Mouse (Mus musculus) neural tube, embryonic 12.5 days (tissue): ENCODE results near the gene Trpm3. TPM values are rescaled to one million over a fixed set of nuclear protein-coding genes. Genes with fewer than 3 reads are reported as not detected.

Experiments used
- ATAC-seq: fragments of 200-750 bp; cut with Nextera tagmentation; 2 replicates; pipeline ENCODE4 v1.8.0; 2017; ENCODE audit warnings: low read depth, mild to moderate bottlenecking, moderate TSS enrichment, moderate library complexity; ENCODE audit not compliant: low FRiP score
- H3K27ac ChIP-seq: fragments of 300-500 bp; sonication (generic); 2 replicates; pipeline ENCODE4 v1.5.1; 2016
- H3K27me3 ChIP-seq: fragments of 300-500 bp; sonication (generic); replicated peaks from 2 replicates; pipeline ENCODE4 v1.6.1; 2016; ENCODE audit warnings: mild to moderate bottlenecking
- H3K36me3 ChIP-seq: fragments of 300-500 bp; sonication (generic); 2 replicates; pipeline ENCODE4 v1.6.1; 2016; ENCODE audit warnings: mild to moderate bottlenecking
- H3K4me1 ChIP-seq: fragments of 300-500 bp; sonication (generic); 2 replicates; pipeline ENCODE4 v1.6.1; 2016
- H3K4me2 ChIP-seq: fragments of 300-500 bp; sonication (generic); replicated peaks from 2 replicates; pipeline ENCODE4 v1.6.1; 2016; ENCODE audit warnings: mild to moderate bottlenecking
- H3K4me3 ChIP-seq: fragments of 300-500 bp; sonication (generic); 2 replicates; pipeline ENCODE4 v1.5.1; 2016
- H3K9ac ChIP-seq: fragments of 300-500 bp; sonication (generic); 2 replicates; pipeline ENCODE4 v1.6.1; 2016; ENCODE audit warnings: mild to moderate bottlenecking
- H3K9me3 ChIP-seq: fragments of 300-500 bp; sonication (generic); 2 replicates; pipeline ENCODE4 v1.6.1; 2016; ENCODE audit warnings: mild to moderate bottlenecking
- whole genome bisulfite sequencing: fragments of 180-500 bp; shearing (Covaris S2); methylation state at CpG from one replicate; pipeline ENCODE4 v1.1.7; 2016; 5-methylcytosine and 5-hydroxymethylcytosine counted together
- polyA plus RNA-seq: library from polyadenylated mRNA; unstranded; fragments of >200 nt; fragmentation: Nextera tagmentation; extraction: Ambion mirVana; gene quantifications from 2 replicates; pipeline ENCODE4 v1.2.1, GENCODE M21; 2016

Gene Trpm3
- polyA plus RNA-seq, 1 experiment from 2014 or later: 2.1 TPM

GRCm38 (mm10) chr19:22448340-22449288 lies 309.8 kb downstream of the Trpm3 start:
- H3K4me1 ChIP-seq: peaks cover 15% of the 10 kb centered on the region; the same call in 1 of the 2 replicates
- H3K9me3 ChIP-seq: no peaks in the 10 kb centered on the region
- H3K36me3 ChIP-seq: no peaks in the 10 kb centered on the region
- peak overlapping the region; percentile 44; the same call in 1 of the 2 replicates for H3K9ac ChIP-seq
- peak; percentile 34 for ATAC-seq
- H3K4me2 ChIP-seq: peak overlapping the region; percentile 82
- H3K4me3 ChIP-seq: peak overlapping the region; percentile 36
- H3K27ac ChIP-seq: no peak overlapping the region
- H3K27me3 ChIP-seq: no peaks in the 10 kb centered on the region
- 32% methylated on average over 20 of the region's 20 CpGs for WGBS

- no peak for ATAC-seq
- Histone ChIP-seq H3K4me2 (no peak overlapping the region), H3K27ac (no peak overlapping the region), H3K27me3 (no peaks in the 10 kb centered on the region), H3K4me1 (peaks cover 15% of the 10 kb centered on the region; the same call in 1 of the 2 replicates), H3K4me3 (no peak overlapping the region), H3K9me3 (no peaks in the 10 kb centered on the region), H3K9ac (no peak overlapping the region), H3K36me3 (no peaks in the 10 kb centered on the region)
- 82% methylated on average over 5 of the region's 5 CpGs for WGBS
Observed at GRCm38 (mm10) chr19:22451290-22451689, 312.4 kb downstream of the Trpm3 start.

DNA sequence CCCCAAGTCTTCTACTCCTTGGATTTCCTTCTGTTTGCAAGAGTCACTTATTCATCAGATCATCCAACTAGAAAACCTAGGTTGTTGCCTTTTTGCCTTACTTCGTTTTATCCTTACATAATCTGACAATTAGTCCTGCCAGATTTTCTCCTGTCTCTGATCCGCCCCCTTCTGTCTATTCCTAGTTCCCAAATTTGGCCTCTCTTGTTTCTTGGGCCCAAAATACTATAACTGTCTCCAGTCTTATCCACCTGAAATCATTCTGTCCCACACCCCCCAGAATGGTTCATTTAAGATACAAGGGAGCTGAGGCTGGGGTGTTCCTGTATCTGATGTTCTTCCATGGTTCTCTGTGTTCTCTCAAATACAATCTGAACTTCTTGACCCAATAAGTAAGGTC lies 318.1 kb downstream of the Trpm3 start:
- no peak overlapping the region for H3K4me2 ChIP-seq
- H3K27me3 ChIP-seq: no peaks in the 10 kb centered on the region
- WGBS: 88% methylated on average over 2 of the region's 2 CpGs
- H3K4me3 ChIP-seq: no peak overlapping the region
- no peak for ATAC-seq
- H3K4me1 ChIP-seq: no peaks in the 10 kb centered on the region
- H3K9me3 ChIP-seq: no peaks in the 10 kb centered on the region
- H3K36me3 ChIP-seq: no peaks in the 10 kb centered on the region
- H3K27ac ChIP-seq: no peak overlapping the region
- no peak overlapping the region for H3K9ac ChIP-seq

DNA sequence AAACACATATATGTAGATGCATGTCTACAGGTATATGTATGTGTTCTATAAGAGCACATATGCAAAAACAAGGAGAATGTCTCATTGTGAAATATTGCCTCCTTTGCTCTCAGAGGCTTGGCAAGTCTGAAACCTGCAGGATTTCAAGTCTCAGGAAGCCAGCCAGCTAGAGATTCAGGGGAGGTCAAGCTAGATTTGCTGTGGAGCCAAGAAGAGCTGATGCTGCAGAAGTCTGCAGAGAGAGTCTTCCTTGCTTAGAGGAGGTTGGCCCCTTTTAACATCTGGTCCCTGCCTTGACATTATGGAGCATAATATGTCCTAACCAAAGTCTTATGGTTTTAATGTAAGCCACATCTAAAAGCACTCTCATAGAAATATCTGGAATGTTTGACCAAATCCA lies 323.2 kb downstream of the Trpm3 start:
- H3K9ac ChIP-seq: no peak overlapping the region
- no peak for ATAC-seq

DNA sequence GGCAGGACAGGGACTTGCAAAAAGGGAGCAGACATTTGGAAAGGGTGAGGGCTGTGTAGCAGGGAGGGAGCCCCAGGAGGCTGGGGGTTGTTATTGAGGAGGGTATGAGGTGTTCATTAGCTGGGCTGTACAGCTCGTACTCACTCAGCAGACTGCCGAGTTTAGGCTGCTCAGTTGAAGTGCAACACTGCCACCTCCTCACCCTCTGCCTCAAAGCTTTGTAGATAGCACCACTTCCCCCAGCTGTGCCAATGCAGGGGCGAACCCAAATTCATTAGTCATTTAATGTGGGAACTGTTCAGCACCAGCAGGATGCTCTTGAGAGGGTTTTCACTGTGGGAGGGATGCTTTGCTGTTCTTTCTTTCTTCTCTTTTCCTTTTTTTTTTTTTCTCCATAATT lies 324.7 kb downstream of the Trpm3 start:
- no peak overlapping the region for H3K9ac ChIP-seq
- WGBS: 50% methylated on average over 3 of the region's 3 CpGs
- H3K9me3 ChIP-seq: no peaks in the 10 kb centered on the region
- H3K27ac ChIP-seq: no peak overlapping the region
- H3K4me2 ChIP-seq: no peak overlapping the region
- no peaks in the 10 kb centered on the region for H3K27me3 ChIP-seq
- no peak overlapping the region for H3K4me3 ChIP-seq
- no peak for ATAC-seq
- no peaks in the 10 kb centered on the region for H3K4me1 ChIP-seq
- no peaks in the 10 kb centered on the region for H3K36me3 ChIP-seq

More for the DNA sequence above, 323.2 kb downstream of the Trpm3 start:
- no peaks in the 10 kb centered on the region for H3K4me1 ChIP-seq
- no peaks in the 10 kb centered on the region for H3K27me3 ChIP-seq
- no peak overlapping the region for H3K4me2 ChIP-seq
- H3K27ac ChIP-seq: no peak overlapping the region
- H3K36me3 ChIP-seq: no peaks in the 10 kb centered on the region
- no peak overlapping the region for H3K4me3 ChIP-seq
- no peaks in the 10 kb centered on the region for H3K9me3 ChIP-seq

- Histone ChIP-seq H3K36me3 (no peaks in the 10 kb centered on the region), H3K9ac (no peak overlapping the region), H3K4me1 (no peaks in the 10 kb centered on the region), H3K4me3 (no peak overlapping the region), H3K27me3 (no peaks in the 10 kb centered on the region), H3K4me2 (no peak overlapping the region), H3K27ac (no peak overlapping the region), H3K9me3 (no peaks in the 10 kb centered on the region)
- no peak for ATAC-seq
- 76% methylated on average over 4 of the region's 4 CpGs for WGBS
Observed at GRCm38 (mm10) chr19:22469608-22470007, 330.8 kb downstream of the Trpm3 start.

DNA sequence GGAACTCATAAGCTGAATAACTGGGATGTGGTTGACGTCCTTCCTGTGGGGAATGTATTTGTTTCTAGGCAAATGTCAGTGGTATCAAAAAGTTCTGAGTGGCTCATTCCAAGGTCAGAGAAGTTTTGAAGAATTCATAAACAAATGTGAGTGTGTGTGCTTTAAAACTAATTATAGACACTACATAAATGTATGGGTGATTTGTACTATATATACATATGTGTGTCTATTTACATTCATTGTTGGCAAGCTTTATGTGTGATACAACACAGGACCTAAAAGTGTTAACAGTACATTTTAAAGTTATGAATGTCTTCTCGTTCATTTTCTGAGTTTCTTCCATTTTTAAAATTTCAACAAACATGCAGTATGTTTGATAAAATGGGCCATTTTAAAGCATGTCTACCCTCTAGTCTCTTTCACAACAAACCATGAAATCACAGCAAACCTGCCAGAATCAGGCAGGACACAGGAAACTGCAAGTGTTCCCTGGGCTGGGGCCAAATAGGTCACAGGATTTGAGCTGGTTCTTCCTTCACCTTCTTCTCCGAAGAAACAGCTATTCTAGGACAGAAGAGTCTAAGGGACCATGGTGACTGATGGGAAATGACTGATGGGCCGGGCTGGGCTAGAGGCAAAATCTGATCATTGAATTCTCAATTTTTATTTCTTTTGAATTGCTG lies 334.3 kb downstream of the Trpm3 start:
- ATAC-seq: no peak
- Histone ChIP-seq H3K27me3 (no peaks in the 10 kb centered on the region), H3K4me3 (no peak overlapping the region), H3K36me3 (no peaks in the 10 kb centered on the region), H3K27ac (no peak overlapping the region), H3K9me3 (no peaks in the 10 kb centered on the region), H3K4me2 (no peak overlapping the region), H3K4me1 (no peaks in the 10 kb centered on the region), H3K9ac (no peak overlapping the region)
- WGBS: 86% methylated on average over 4 of the region's 4 CpGs

- H3K9me3 ChIP-seq: no peaks in the 10 kb centered on the region
- H3K27me3 ChIP-seq: no peaks in the 10 kb centered on the region
- H3K4me3 ChIP-seq: no peak overlapping the region
- H3K4me2 ChIP-seq: no peak overlapping the region
- H3K36me3 ChIP-seq: no peaks in the 10 kb centered on the region
- no peaks in the 10 kb centered on the region for H3K4me1 ChIP-seq
- H3K9ac ChIP-seq: no peak overlapping the region
- no peak for ATAC-seq
- WGBS: 92% methylated on average over 6 of the region's 6 CpGs
- H3K27ac ChIP-seq: no peak overlapping the region
Observed at GRCm38 (mm10) chr19:22478295-22478989, 339.6 kb downstream of the Trpm3 start.

GRCm38 (mm10) chr19:22503469-22503868 lies 364.6 kb downstream of the Trpm3 start:
- no peak overlapping the region for H3K4me3 ChIP-seq
- no peaks in the 10 kb centered on the region for H3K4me1 ChIP-seq
- H3K9ac ChIP-seq: no peak overlapping the region
- H3K27me3 ChIP-seq: no peaks in the 10 kb centered on the region
- H3K9me3 ChIP-seq: no peaks in the 10 kb centered on the region
- no peak overlapping the region for H3K4me2 ChIP-seq
- WGBS: 89% methylated on average over 6 of the region's 6 CpGs
- H3K36me3 ChIP-seq: no peaks in the 10 kb centered on the region
- H3K27ac ChIP-seq: no peak overlapping the region
- ATAC-seq: no peak

- Histone ChIP-seq H3K27ac (no peak overlapping the region), H3K4me3 (no peak overlapping the region), H3K4me1 (no peaks in the 10 kb centered on the region), H3K27me3 (no peaks in the 10 kb centered on the region), H3K4me2 (no peak overlapping the region), H3K9ac (no peak overlapping the region), H3K9me3 (no peaks in the 10 kb centered on the region), H3K36me3 (no peaks in the 10 kb centered on the region)
- ATAC-seq: 0 out of 2 replicates have a peak, but pooled peaks have one; percentile 44
- WGBS: 44% methylated on average over 6 of the region's 6 CpGs
Observed at GRCm38 (mm10) chr19:22518508-22518907, 379.7 kb downstream of the Trpm3 start.

DNA sequence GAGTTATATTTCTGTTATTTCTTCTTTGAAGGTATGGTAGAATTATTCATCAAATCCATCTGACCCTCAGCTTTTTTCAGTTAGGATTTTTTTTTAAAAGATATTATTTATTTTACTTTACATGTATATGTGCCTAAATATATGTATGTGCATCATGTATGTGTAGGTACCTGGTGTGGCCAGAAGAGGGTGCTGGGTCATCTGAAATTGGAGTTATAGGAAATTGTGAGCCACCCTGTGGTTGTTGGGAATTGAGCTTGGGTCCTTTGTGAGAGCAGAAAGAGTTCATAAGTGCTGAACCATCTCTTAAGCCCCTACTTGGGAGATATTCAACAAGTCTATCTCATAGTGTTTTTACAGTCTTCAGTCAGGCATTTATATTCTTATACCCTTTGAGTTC lies 389.1 kb downstream of the Trpm3 start:
- Histone ChIP-seq H3K4me3 (no peak overlapping the region), H3K9me3 (no peaks in the 10 kb centered on the region), H3K27ac (no peak overlapping the region), H3K36me3 (no peaks in the 10 kb centered on the region), H3K4me1 (no peaks in the 10 kb centered on the region), H3K9ac (no peak overlapping the region), H3K27me3 (no peaks in the 10 kb centered on the region), H3K4me2 (no peak overlapping the region)
- no peak for ATAC-seq
